Mouse (Mus musculus) neural tube, embryonic 15.5 days (tissue): ENCODE results near the gene Gpr137c. TPM values are rescaled to one million over a fixed set of nuclear protein-coding genes. Genes with fewer than 3 reads are reported as not detected.

Source experiments
- ATAC-seq: fragments of 200-750 bp; cut with Nextera tagmentation; 2 replicates; pipeline ENCODE4 v1.8.0; 2017; ENCODE audit warnings: mild to moderate bottlenecking, moderate TSS enrichment, moderate library complexity; ENCODE audit not compliant: low FRiP score
- H3K27ac ChIP-seq: fragments of 300-500 bp; sonication (generic); replicated peaks from 2 replicates; pipeline ENCODE4 v1.5.1; 2015; ENCODE audit warnings: mild to moderate bottlenecking, inconsistent platforms
- H3K27me3 ChIP-seq: fragments of 300-500 bp; sonication (generic); replicated peaks from 2 replicates; pipeline ENCODE4 v1.6.1; 2015; ENCODE audit warnings: inconsistent platforms
- H3K36me3 ChIP-seq: fragments of 300-500 bp; sonication (generic); 2 replicates; pipeline ENCODE4 v1.6.1; 2015; ENCODE audit warnings: inconsistent platforms
- H3K4me1 ChIP-seq: fragments of 300-500 bp; sonication (generic); 2 replicates; pipeline ENCODE4 v1.6.1; 2015; ENCODE audit warnings: inconsistent platforms
- H3K4me2 ChIP-seq: fragments of 300-500 bp; sonication (generic); 2 replicates; pipeline ENCODE4 v1.6.1; 2015; ENCODE audit warnings: inconsistent platforms, mild to moderate bottlenecking, moderate library complexity
- H3K4me3 ChIP-seq: fragments of 300-500 bp; sonication (generic); replicated peaks from 2 replicates; pipeline ENCODE4 v1.5.1; 2015; ENCODE audit warnings: mild to moderate bottlenecking, inconsistent platforms
- H3K9ac ChIP-seq: fragments of 300-500 bp; sonication (generic); replicated peaks from 2 replicates; pipeline ENCODE4 v1.6.1; 2015; ENCODE audit warnings: mild to moderate bottlenecking, inconsistent platforms
- H3K9me3 ChIP-seq: fragments of 300-500 bp; sonication (generic); replicated peaks from 2 replicates; pipeline ENCODE4 v1.6.1; 2016; ENCODE audit warnings: inconsistent platforms
- WGBS: fragments of 180-500 bp; shearing (Covaris S2); methylation state at CpG from one replicate; pipeline ENCODE4 v1.1.7; 2015; ENCODE audit warnings: mixed read lengths; 5-methylcytosine and 5-hydroxymethylcytosine counted together
- polyA plus RNA-seq: library from polyadenylated mRNA; unstranded; fragments of >200 nt; fragmentation: Nextera tagmentation; extraction: Ambion mirVana; gene quantifications from 2 replicates; pipeline ENCODE4 v1.2.1, GENCODE M21; 2015

Gene Gpr137c
- polyA plus RNA-seq, 1 experiment from 2014 or later, result 12.9 TPM

DNA sequence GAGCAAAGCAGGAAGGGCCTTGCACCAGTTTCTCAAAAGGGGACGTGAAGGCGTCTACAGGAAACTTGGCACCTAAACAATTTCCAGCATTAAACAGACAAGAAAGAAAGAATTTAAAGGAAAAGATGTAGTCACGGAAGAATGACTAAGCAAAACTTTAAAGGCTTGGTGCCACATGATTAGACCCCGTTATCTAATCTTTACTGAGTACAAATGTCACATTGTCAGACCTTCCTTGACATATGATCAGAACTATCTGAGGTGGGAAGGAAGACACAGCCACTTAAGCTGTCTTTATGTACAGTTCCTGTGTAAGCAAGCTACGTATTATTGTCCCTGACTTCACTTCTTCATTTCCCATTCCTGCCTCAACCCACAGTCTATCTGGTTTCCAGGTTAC, 102.1 kb downstream of the Gpr137c start:
- Histone ChIP-seq H3K27me3 (no peaks in the 10 kb centered on the region), H3K9me3 (no peaks in the 10 kb centered on the region), H3K4me3 (no peak overlapping the region), H3K4me1 (peaks cover 13% of the 10 kb centered on the region), H3K4me2 (no peak overlapping the region), H3K36me3 (no peaks in the 10 kb centered on the region), H3K27ac (no peak overlapping the region), H3K9ac (no peak overlapping the region)
- no peak for ATAC-seq
- 81% methylated on average over 5 of the region's 5 CpGs for WGBS

GRCm38 (mm10) chr14:45322450-45322849, 102.9 kb downstream of the Gpr137c start:
- Histone ChIP-seq H3K9me3 (no peaks in the 10 kb centered on the region), H3K4me1 (peaks cover 7% of the 10 kb centered on the region), H3K27me3 (no peaks in the 10 kb centered on the region), H3K4me2 (no peak overlapping the region), H3K4me3 (no peak overlapping the region), H3K36me3 (no peaks in the 10 kb centered on the region), H3K9ac (no peak overlapping the region), H3K27ac (no peak overlapping the region)
- no peak for ATAC-seq
- 91% methylated on average over 2 of the region's 2 CpGs for WGBS

GRCm38 (mm10) chr14:45323320-45323719, 103.8 kb downstream of the Gpr137c start:
- Histone ChIP-seq H3K4me2 (no peak overlapping the region), H3K4me3 (no peak overlapping the region), H3K27me3 (no peaks in the 10 kb centered on the region), H3K9me3 (no peaks in the 10 kb centered on the region), H3K27ac (no peak overlapping the region), H3K4me1 (0 out of 2 replicates have a peak, but pooled peaks cover 6% of the 10 kb centered on the region), H3K9ac (no peak overlapping the region), H3K36me3 (no peaks in the 10 kb centered on the region)
- ATAC-seq, result no peak
- WGBS, result 92% methylated on average over 3 of the region's 3 CpGs

DNA sequence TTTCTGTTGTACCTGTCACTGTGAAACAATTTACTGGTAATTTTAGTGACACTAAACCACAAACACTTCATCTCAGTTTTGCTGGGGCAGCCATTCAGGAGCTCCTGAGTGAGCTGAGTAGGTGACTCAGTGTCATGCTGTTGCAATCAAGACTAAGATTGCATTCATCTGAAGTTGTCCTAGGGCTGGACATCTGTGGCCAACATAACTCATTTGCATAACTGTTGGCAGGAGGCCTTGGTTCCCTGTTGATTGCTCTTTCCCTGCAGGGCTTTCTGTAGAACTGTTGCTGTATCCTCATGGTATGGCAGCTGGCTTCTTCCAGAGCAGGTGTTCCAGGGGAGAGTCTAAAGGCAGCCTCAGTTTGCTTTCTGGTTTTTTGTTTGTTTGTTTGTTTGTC, 106.0 kb downstream of the Gpr137c start:
- Histone ChIP-seq H3K9ac (no peak overlapping the region), H3K27ac (no peak overlapping the region), H3K4me1 (no peaks in the 10 kb centered on the region), H3K36me3 (no peaks in the 10 kb centered on the region), H3K9me3 (no peaks in the 10 kb centered on the region), H3K4me2 (no peak overlapping the region), H3K4me3 (no peak overlapping the region), H3K27me3 (no peaks in the 10 kb centered on the region)
- ATAC-seq, result no peak

DNA sequence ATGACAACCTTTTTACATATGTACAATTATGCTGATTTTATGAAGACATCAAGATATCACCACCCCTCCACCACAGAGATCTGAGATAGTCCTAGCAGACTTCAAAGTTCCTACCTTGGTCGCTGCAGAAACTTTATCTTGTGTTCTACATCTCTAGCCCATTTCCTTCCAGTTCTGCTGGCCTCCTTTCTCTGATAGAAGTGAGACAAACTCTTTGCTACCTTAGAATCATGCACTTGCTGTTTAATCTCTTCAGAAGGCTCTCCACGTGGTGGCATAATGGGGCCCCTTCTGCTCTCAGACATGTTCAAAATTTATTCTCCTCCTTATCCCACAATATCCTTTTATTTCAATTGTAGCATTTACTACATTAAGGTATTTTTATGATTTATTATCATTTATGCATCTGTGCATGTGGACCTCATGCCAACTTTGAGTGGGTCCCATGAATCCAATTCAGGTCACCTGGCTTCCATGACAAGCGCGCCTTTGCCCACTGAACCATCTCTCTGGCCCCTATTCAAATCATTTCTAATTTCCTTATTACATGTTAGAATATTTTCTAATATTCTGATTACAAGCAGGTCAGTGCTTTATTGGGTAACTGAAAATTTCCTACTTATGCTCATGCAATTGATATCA, 108.7 kb downstream of the Gpr137c start:
- Histone ChIP-seq H3K4me2 (no peak overlapping the region), H3K36me3 (peaks cover 11% of the 10 kb centered on the region), H3K27ac (no peak overlapping the region), H3K9ac (no peak overlapping the region), H3K4me1 (peaks cover 16% of the 10 kb centered on the region), H3K4me3 (no peak overlapping the region), H3K27me3 (no peaks in the 10 kb centered on the region), H3K9me3 (no peaks in the 10 kb centered on the region)
- 94% methylated on average over 4 of the region's 4 CpGs for WGBS
- no peak for ATAC-seq

- 11% methylated on average over 8 of the region's 8 CpGs for WGBS
- no peaks in the 10 kb centered on the region for H3K27me3 ChIP-seq
- H3K4me1 ChIP-seq, result peaks cover 16% of the 10 kb centered on the region
- peak overlapping the region; percentile 77 for H3K27ac ChIP-seq
- H3K36me3 ChIP-seq, result peaks cover 15% of the 10 kb centered on the region
- H3K4me3 ChIP-seq, result peak overlapping the region; percentile 93
- H3K9ac ChIP-seq, result peak overlapping the region; percentile 44
- ATAC-seq, result peak; percentile 52
- peak overlapping the region; percentile 67 for H3K4me2 ChIP-seq
- H3K9me3 ChIP-seq, result no peaks in the 10 kb centered on the region
These were observed 109.6 kb downstream of the Gpr137c start for GRCm38 (mm10) chr14:45329018-45329588.

DNA sequence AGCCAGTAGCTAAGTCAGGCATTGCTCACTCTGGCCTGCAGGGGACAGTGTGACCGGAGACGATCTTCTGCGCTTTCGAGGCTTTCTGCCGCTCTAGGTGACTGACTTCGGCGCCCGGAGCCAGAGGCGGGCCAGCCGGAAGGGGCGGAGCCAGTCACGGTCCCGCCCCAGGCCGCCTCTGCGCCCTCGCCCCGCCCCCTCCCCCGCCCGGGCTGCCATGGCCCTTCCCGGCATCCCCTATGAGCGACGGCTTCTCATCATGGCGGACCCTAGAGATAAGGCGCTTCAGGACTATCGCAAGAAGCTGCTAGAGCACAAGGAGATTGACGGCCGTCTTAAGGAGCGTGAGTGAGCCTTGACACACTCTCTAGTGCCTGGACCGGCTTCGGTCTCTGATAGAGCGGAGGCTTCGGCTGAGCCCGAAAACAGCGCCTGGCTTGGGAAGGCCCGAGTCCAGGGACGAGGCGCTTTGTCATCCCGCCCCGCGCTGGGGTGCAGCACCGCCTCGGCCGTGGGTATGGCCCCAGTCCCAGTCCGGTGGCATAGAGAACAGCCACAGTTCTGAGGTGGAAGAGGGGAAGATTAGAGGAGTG, 110.2 kb downstream of the Gpr137c start, which contains the start of gene Psmc6:
Gene Psmc6, plus strand, starts transcription at position 200 of the 593 bp plus-strand sequence.
- no peaks in the 10 kb centered on the region for H3K27me3 ChIP-seq
- peak within 1 kb of the TSS; percentile 88 for H3K9ac ChIP-seq
- peak within 1 kb of the TSS; percentile 85 for H3K27ac ChIP-seq
- WGBS, result under 1% methylated on average over 41 of the region's 44 CpGs
- peaks cover 17% of the 10 kb centered on the region for H3K36me3 ChIP-seq
- ATAC-seq, result peak; percentile 98
- H3K4me3 ChIP-seq, result peak within 1 kb of the TSS; percentile 93
- no peaks in the 10 kb centered on the region for H3K9me3 ChIP-seq
- peak within 1 kb of the TSS; percentile 67 for H3K4me2 ChIP-seq
- peaks cover 16% of the 10 kb centered on the region for H3K4me1 ChIP-seq

Other genes starting within 250 kb of the Gpr137c start
- 1.7 and 2.1 TPM in 2 replicates for gene Ptger2, start 231.5 kb upstream of the Gpr137c start, polyA plus RNA-seq
- gene Txndc16, start 611 bp downstream of the Gpr137c start, polyA plus RNA-seq, result 32.6 and 36.2 TPM in 2 replicates
- gene Ero1l, start 99.1 kb downstream of the Gpr137c start, polyA plus RNA-seq, result 19.8 and 20.1 TPM in 2 replicates
- 148 and 153 TPM in 2 replicates for gene Psmc6, start 110.1 kb downstream of the Gpr137c start, polyA plus RNA-seq
- gene Styx, start 131.4 kb downstream of the Gpr137c start, polyA plus RNA-seq, result 68.0 and 68.8 TPM in 2 replicates
- gene Gnpnat1, start 185.2 kb downstream of the Gpr137c start, polyA plus RNA-seq, result 29.4 and 32.6 TPM in 2 replicates